Mouse (Mus musculus): ENCODE measurements around the gene Nck2.

Nck2 gene

GRCm38 (mm10) chr1:43436554-43436953 lies 7.8 kb upstream of the Nck2 start:
- no peak for DNase-seq

- no peak for DNase-seq
Observed at GRCm38 (mm10) chr1:43439261-43439660, 5.1 kb upstream of the Nck2 start.

- no peak for DNase-seq
Observed at GRCm38 (mm10) chr1:43442568-43442967, 1.8 kb upstream of the Nck2 start.

- peak; percentile 84 for DNase-seq
Observed at GRCm38 (mm10) chr1:43445170-43446088, 1.1 kb downstream of the Nck2 start.

- peak; percentile 72 for DNase-seq
Observed at GRCm38 (mm10) chr1:43446089-43446533, 1.7 kb downstream of the Nck2 start.

GRCm38 (mm10) chr1:43446731-43447601 lies 2.6 kb downstream of the Nck2 start:
- peak; percentile 84 for DNase-seq

- DNase-seq = no peak
Observed at GRCm38 (mm10) chr1:43447602-43448287, 3.4 kb downstream of the Nck2 start.

- DNase-seq = no peak
Observed at GRCm38 (mm10) chr1:43450811-43451210, 6.4 kb downstream of the Nck2 start.

- DNase-seq = no peak
Observed at GRCm38 (mm10) chr1:43453683-43454082, 9.3 kb downstream of the Nck2 start.

GRCm38 (mm10) chr1:43454741-43455140 lies 10.4 kb downstream of the Nck2 start:
- DNase-seq = no peak

- DNase-seq = no peak
Observed at GRCm38 (mm10) chr1:43455196-43455595, 10.8 kb downstream of the Nck2 start.

GRCm38 (mm10) chr1:43457012-43457766 lies 12.8 kb downstream of the Nck2 start:
- DNase-seq = no peak

GRCm38 (mm10) chr1:43460468-43460867 lies 16.1 kb downstream of the Nck2 start:
- DNase-seq = no peak

GRCm38 (mm10) chr1:43462666-43463065 lies 18.3 kb downstream of the Nck2 start:
- no peak for DNase-seq

GRCm38 (mm10) chr1:43463941-43464682 lies 19.7 kb downstream of the Nck2 start:
- no peak for DNase-seq

GRCm38 (mm10) chr1:43464976-43465375 lies 20.6 kb downstream of the Nck2 start:
- no peak for DNase-seq

- DNase-seq = no peak
Observed at GRCm38 (mm10) chr1:43465957-43466624, 21.7 kb downstream of the Nck2 start.

- DNase-seq = peak; percentile 84
Observed at GRCm38 (mm10) chr1:43467656-43468055, 23.3 kb downstream of the Nck2 start.

GRCm38 (mm10) chr1:43468207-43468606 lies 23.8 kb downstream of the Nck2 start:
- DNase-seq = no peak

GRCm38 (mm10) chr1:43468978-43469377 lies 24.6 kb downstream of the Nck2 start:
- no peak for DNase-seq
